Mouse (Mus musculus): Measurements from ENCODE around the gene Fam189a2.

Fam189a2 gene

GRCm38 (mm10) chr19:24025876-24026275 lies 4.9 kb downstream of the Fam189a2 start:
- DNase-seq (ENCODE audit: low read depth, low spot score) = no peak

DNA sequence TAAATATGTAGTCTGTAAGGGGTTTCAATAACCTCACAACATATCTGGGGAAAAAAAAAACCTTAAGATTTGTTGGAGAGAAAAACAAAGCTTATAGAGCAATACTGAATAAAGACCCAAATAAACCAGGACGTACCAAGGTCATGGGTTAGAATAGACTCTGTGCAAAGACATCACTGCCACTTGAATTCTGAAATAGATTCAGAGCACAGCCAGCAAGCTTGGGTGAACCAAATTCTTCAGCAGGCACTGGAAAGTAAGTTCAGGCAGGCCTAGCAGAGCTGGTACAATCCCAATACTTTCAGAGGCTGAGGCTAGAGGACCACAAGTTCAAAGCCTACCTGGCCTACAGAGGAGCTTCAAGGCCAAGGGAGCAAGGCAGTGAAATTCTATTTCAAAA lies 6.2 kb downstream of the Fam189a2 start:
- no peak for DNase-seq (ENCODE audit: low read depth, low spot score)

DNA sequence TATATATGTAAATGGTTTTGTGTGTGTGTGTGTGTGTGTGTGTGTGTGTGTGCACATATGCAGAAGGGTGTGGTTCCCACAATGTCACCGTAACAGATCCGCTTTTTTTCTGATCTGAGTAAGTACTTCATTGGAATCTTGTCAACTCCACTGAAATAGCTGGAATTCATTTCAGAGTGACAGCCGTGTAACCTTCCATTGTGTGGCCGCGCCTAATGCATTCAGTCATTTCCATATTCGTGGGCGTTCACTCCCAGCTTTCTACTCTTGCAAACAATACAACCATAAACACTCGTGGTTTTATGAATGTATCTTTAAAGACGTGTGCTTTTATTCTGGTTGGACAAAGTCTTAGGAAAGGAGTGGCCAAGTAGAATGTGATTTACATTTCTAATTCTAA lies 6.7 kb downstream of the Fam189a2 start:
- no peak for DNase-seq (ENCODE audit: low read depth, low spot score)

DNA sequence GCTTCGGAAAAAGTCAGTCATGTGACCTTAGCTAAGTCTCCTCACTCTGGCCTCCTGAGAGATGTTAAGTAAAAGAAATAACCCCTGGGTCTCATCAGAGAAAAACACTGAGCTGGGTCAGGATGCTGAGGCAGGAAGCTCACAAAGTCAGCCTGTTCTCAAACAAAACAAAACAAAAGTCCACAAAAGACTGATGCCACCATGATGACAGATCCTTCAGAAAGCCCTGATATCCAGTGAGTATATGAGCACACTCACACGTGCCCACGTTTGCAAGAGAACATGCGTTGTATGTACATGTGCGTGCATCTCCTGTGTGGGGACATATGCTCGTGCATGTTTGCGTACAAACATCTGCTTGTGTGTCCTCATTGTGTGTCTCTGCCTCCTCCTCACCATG lies 7.5 kb downstream of the Fam189a2 start:
- no peak for DNase-seq (ENCODE audit: low read depth, low spot score)

DNA sequence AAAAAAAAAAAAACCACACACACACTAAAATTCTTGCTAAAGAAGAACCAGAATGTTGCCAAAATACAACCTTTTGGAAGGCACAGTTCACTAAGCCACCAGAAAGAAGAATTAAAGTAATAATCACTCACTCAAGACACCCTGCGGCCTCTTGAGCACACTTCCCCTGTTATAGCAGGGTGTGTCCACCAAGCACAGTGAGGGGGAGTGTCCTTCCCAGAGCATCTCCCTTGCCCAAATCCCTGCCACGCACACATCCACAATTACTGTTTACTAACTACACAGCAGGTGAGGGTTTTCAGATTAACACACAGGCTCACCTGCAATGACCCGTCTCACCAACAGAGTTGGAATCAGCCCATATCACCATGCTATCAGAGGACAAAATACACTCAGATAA lies 8.0 kb downstream of the Fam189a2 start:
- no peak for DNase-seq (ENCODE audit: low read depth, low spot score)

GRCm38 (mm10) chr19:24022301-24022700 lies 8.5 kb downstream of the Fam189a2 start:
- DNase-seq (ENCODE audit: low read depth, low spot score) = no peak

DNA sequence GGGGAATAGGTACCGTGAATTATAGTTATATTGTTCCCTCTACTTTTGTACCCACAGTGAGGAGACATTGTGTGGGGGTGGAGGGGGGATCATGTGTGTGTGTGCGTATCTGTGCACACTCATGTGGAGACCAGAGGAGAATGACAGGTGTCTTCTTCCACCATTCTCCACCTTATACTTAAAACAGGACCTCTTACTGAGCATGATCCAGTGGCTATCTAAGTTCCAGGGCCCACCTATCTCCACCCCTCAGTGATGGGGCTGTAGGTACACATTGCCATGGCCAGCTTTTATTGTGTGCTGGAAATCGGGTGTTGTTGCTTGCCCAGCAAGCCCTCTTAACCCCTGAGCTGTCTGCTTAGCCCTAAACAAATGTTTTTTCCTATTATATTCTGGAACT lies 10.1 kb downstream of the Fam189a2 start:
- DNase-seq (ENCODE audit: low read depth, low spot score) = no peak

DNA sequence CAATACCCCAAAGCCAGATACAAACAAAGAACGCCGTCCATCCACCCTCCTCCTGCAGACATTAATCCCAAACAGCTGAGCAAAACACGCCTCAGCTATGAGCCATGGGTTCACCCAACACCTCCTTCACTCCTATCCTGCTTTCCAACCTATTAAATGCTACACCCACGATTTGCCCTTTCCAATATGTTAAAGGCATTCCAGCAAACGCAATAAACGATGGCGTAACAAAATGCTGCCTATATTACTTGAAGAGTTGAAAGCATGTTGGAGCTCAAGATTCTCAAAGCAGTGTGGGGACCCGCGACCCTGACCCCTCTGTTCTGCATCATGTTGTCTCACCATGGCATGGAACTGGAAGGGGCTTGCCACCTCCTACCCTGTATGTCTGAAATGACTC lies 11.2 kb downstream of the Fam189a2 start:
- DNase-seq (ENCODE audit: low read depth, low spot score) = no peak

DNA sequence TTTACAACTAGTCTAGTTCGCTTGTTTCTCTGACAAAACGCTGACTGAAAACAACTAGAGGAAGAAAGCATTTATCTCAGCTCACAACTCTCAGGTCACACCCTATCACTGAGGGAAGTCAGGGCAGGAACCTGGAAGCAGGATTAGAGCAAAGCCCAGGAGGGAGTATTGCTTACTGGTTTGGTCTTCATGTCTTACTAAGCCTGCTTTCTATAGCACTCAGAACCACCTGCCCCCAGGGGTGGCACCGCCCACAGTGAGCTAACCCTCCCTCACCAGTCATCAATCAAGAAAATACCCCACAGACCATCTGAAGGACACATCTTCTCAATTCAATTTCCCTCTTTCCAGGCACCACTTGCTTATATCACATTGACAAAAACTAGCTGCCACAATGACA lies 12.4 kb downstream of the Fam189a2 start:
- DNase-seq (ENCODE audit: low read depth, low spot score) = no peak

DNA sequence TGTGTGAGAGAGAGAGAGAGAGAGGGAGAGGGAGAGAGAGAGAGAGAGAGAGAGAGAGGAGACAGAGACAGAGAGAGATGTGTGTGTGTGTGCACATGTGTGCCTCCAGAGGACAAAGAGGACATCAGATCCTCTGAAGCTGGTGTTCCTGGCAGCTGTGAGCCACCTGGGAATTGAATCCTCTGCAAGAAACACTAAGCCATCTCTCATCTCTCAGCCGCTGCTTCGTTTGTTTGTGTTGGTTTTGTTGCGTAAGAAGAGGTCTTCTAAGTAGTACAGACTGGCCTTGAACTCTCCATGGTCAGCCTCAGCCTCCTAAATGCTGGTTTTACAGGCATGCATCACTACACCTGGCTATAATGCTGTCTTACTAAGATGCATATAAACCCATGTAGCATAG lies 12.9 kb downstream of the Fam189a2 start:
- no peak for DNase-seq (ENCODE audit: low read depth, low spot score)

DNA sequence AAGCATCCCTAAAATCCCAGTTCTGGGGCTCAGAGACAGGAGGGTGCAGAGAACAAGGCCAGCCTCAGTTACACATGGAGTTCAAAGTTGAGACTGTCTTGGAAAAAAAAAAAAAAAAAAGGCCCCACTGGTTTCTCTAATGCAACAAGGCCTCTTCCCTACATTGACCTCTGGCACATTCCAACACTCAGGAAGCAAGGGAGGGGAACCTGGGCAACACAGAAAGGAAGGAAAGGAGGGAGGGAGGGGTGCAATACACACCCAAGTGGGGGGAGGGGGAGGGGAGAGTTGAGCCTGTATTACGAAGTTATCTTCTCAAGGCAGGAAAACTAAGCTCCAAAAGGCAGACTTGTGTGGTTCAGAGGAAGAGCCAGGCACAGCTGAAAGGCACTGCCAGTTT lies 13.4 kb downstream of the Fam189a2 start:
- no peak for DNase-seq (ENCODE audit: low read depth, low spot score)

- DNase-seq (ENCODE audit: low read depth, low spot score) = peak; percentile 67
Measured at GRCm38 (mm10) chr19:24016706-24017386, 14.0 kb downstream of the Fam189a2 start.

GRCm38 (mm10) chr19:24013241-24013640 lies 17.6 kb downstream of the Fam189a2 start:
- no peak for DNase-seq (ENCODE audit: low read depth, low spot score)

GRCm38 (mm10) chr19:24012479-24012878 lies 18.3 kb downstream of the Fam189a2 start:
- DNase-seq (ENCODE audit: low read depth, low spot score) = no peak

GRCm38 (mm10) chr19:24007638-24008360 lies 23.0 kb downstream of the Fam189a2 start:
- no peak for DNase-seq (ENCODE audit: low read depth, low spot score)

- DNase-seq (ENCODE audit: low read depth, low spot score) = no peak
Measured at GRCm38 (mm10) chr19:24007002-24007637, 23.7 kb downstream of the Fam189a2 start.

DNA sequence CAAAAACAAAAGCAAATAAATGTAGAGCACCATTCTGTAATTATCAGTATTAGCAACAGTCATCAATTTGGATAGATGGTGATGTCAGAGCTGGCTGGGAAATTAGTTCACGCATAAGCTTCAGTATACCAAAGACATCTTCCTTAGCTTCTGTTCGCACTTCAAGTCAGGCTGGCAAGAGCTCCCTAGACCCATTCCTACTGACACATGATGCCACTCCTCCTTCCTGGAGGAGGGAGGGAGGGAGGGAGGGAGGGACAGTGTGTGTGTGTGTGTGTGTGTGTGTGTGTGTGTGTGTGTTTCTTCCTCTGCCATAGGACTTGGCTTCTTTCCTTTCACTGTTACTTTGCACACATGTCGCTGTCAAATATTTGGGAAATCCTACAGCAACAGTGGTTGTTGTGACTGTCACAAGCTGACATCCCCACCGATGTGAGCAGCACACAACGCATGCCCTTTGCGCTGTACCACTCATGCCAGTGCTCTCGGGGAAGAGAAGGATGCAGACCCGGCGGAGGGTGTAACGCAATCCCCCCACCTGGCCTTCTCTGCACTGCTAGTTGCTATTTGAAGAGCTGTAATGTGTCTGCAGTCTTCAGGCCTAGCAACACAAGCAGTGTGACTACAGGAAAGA lies 34.9 kb downstream of the Fam189a2 start:
- no peak for DNase-seq (ENCODE audit: low read depth, low spot score)

GRCm38 (mm10) chr19:23988166-23988565 lies 42.7 kb downstream of the Fam189a2 start:
- DNase-seq (ENCODE audit: low read depth, low spot score) = no peak

GRCm38 (mm10) chr19:23987291-23987690 lies 43.5 kb downstream of the Fam189a2 start:
- DNase-seq (ENCODE audit: low read depth, low spot score) = no peak

DNA sequence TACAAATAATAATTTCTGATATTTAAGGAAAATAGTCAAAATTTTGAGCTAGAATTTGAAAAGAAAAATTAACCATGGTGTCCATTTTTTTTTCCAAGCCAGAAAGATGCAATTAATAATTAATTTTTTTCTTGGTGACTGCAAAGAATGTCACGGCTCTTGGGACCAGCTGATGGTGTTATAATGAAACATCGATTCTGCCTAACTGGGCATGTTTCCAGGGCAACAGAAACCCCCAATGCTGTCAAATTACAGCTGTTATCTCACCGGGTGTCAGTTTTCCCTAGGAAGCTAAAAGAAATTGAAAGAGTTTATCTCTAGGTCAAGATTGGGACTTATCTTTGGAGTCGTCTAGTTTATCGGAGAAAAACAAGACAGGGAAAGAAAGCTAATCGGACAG lies 46.6 kb downstream of the Fam189a2 start:
- no peak for DNase-seq (ENCODE audit: low read depth, low spot score)

- DNase-seq (ENCODE audit: low read depth, low spot score) = no peak
Measured at GRCm38 (mm10) chr19:23980598-23980997, 50.2 kb downstream of the Fam189a2 start.

- DNase-seq (ENCODE audit: low read depth, low spot score) = no peak
Measured at GRCm38 (mm10) chr19:23977901-23978443, 52.8 kb downstream of the Fam189a2 start.
